Mouse (Mus musculus): ENCODE results near the gene Lsm7.

The Lsm7 gene

DNA sequence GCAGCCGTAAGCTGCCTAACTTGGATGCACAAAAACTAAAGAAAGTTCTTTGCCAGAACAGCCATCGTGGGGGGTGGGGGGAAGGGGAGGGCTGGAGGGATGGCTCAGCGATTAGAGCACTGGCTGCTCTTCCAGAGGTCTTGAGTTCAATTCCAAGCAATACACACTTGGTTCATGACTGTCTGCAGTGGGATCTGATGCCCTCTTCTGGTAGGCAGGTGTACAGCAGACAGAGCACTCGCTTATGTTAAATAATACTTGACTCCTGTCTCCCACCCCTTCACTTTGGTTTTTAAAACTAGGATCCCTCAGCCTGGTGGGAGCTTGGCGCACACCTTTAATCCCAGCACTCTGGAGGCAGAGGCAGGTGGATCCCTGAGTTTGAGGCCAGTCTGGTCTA lies 21.0 kb upstream of the Lsm7 start:
- WGBS, result 15% methylated on average over 5 of the region's 5 CpGs

DNA sequence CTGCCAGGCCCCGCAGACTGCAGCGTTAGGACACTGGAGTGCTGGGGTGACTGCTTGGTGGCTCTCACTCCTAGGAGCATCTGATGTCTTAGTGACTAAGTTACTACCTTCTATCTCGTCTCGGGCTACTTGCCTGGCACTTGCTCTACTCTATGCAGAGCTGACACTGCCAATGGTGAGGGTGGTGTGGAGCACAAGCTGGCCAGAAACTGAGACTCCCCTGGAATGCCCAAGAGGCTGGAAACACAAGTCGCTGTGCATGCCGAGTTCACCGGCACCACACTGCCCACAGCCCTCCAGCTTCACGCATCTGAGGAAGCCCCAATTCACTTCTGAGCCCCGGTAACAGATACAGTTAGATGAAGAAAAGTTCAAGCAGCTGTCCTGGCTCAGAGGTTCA lies 19.0 kb upstream of the Lsm7 start:
- WGBS, result 81% methylated on average over 9 of the region's 9 CpGs

DNA sequence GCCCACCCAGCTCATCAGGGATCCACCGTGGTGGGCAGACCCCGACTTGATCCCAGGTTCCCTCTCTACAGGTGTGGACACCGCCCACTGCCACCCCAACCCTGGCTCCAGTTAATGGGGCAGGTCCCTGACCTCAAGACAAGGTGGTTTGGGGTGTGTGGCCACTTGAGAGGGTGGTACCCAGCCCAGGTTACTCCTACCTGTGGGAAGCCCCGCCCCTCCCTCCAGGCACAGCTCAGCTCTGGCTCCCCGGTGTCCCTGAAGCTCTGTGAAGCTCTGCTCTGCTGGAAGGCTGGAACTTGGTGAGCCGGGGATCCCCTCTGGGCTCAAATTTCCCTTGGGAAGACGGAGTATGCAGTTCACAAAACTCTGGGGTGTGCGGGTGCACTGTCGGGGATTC lies 16.6 kb upstream of the Lsm7 start, which contains the start of gene Tmprss9:
Tmprss9 (plus strand) TSS at position 268 of the 400 bp plus-strand sequence.
- 33% methylated on average over 9 of the region's 9 CpGs for WGBS

DNA sequence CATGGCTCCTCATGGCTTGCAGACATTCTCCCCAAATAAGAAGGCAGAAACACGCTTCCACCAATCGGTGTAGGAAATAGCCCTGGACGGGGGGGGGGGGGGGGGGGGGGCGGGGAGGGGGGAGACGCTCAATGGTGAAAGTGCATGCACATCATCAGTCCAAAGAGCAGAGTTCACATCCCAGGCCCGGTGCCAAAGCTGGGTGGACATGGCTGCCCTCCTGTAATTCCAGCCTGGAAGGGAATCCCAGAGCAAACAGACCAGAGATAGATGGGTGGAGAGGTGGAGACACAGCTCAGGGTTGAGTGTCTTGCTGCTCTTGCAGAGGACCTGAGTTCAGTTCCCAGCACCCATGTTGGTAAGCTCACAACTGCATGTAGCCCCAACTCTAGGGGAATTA lies 16.0 kb upstream of the Lsm7 start:
- WGBS, result 93% methylated on average over 2 of the region's 6 CpGs

DNA sequence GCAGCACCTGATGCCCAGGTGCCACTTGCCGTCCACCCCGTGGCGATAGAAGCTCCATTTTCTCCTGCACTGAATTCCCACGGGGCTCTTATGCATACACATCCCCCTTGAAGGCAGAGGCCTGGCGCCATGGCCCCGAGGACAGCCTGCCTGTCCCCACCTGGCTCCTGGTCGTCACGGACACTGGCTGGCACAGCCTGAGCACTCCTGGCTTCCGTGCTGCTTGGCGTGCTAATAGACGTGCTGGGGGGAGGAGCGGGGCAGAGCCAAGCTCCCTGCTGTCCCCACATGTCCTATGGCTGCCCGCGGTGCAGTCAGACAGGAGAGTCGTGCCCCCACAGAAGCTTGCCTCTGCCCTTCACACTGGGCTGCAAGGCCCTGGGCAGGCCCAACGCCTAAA lies 9.4 kb upstream of the Lsm7 start:
- 80% methylated on average over 16 of the region's 16 CpGs for WGBS

DNA sequence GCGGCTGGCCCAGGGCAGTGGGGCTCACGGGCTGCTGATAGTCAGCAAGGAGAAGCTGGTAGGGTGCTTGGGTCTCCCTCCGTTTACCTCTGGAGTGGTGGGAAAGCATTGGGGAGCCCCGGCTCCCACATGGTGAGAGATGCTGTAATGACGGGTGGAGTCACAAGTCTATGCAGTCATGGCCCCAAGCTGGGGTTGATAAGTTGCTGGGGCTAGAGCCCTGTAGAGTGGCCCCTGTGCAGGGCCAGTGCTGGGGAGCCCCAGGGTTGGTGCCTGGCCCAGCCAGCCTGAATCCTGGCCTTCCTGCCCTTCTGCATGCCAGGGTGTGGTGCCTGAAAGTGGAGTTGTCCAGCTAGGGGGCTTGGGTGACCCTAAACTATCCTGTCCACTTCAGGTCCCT lies 7.3 kb upstream of the Lsm7 start:
- 94% methylated on average over 5 of the region's 5 CpGs for WGBS

DNA sequence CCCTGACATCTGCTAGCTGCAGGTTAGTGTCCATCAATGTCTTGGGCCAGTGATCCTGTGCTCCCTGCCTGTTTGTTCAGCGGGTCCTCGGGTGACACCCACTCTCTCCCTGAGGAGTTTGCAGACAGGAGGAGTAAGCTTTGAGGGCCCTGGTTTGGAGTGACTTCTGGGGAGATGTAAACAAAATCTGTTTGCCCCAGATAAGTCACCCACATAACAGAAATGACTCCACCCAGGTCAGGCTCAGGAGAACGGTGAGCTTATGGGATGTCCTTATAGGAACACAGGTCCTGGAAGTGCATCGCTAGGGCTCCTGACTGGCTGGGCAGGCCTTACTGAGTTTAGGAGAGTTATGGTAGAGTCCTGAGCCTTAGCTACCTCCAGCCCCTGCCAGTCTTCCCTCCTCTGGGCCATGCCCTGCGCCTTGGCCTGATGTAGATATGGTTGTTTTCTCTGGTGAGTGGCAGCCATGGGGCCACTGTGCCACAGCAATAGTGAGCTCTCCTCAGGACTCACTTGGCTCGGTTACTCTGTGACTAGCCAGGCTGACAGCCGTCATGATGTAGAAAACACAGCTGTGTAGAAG lies 3.4 kb upstream of the Lsm7 start:
- WGBS, result 70% methylated on average over 7 of the region's 7 CpGs

DNA sequence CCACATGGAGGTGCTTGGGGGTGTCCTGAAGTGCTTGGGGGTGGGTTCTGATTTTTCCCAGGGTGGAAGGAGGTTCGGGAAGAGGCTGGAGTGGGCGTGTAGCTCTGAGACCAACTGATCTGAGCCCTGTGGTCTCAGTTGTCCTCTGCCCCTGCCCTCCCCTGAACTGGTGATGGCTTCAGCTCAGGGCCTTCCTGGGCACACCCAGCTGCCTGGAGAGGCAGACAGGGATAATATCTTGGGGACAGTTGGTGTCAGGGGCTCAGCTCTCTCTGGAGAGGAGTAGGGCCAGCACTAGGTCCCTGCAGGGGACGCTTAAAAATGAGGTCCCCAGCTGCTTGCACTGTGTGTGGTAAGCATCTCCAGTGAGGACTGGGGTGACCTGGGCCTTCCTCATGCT lies 2.8 kb upstream of the Lsm7 start:
- WGBS, result 53% methylated on average over 3 of the region's 3 CpGs

DNA sequence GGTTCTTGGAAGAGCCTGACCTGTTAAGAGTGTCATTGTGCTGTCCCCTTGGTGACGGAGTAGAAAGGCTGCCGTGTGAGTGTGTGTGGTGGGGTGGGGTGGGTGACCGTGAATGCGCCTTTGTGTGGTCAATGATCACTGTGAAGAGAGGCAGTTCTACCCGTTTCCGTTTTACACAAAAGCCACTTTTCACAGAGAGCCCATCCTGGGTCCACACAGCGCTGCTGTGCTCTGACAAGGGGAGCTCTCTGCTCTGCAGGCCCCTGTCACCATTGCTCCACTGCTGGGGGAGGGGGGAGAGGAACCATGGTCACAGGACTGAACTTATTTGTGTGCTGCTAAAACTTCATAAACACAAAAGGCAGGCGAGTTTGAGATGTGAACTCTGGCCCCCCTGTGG lies 2.4 kb upstream of the Lsm7 start:
- 55% methylated on average over 8 of the region's 8 CpGs for WGBS

DNA sequence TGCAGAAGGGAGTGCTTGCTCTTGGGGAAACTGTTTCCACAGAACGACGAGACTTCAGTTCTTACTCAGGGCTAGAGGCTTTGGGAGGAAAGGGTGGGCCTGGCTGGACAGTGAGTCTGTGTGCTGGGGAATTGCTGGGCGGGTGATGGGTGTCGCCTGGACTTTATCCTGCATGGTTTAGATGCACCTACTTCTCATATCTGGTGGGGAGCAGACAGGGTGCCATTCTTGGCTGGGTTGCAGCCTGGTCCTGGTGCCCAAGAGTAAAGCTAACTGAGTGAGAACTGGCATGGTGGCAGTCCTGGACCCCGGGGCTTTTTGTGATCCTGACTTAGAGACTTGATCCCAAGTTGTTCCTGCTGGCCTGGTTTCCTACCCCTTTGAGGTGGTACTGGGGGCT lies 1.9 kb upstream of the Lsm7 start:
- 69% methylated on average over 5 of the region's 5 CpGs for WGBS

DNA sequence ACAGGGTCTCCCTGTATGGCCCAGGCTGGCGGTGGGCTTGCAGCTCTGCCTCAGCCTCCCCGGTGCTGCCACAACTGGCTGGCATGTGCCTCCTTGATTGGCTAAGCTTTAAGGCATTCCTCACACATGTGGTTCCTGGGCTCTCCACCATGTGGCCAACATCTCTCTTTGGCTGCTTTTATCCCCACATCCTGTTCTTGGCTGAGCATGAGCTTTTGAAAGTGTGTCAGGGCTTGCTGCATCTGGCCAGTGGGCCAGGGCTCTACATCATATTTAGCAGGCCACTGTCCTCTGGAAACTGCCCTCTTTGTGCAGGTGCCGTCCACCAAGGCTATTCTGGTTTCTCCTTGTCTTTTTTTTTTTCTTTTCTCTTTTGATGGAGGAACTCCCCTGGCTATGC lies 1.3 kb upstream of the Lsm7 start:
- WGBS, result 33% methylated on average over 3 of the region's 3 CpGs

DNA sequence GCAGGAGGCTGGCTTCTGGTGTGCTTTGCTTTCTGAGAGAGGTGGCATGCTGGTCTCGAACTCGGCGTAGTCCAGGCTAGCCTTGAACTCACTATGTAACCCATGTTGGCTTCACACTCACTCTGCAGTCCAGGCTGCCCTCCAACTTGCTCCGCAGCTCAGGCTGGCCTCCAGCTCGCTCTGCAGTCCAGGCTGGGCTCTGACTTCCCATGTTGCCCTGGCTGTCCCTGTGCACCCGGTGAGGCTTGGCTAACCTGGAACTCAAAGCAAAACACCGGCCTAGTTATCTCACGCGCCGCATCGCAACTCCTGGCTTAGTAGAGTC lies 702 bp upstream of the Lsm7 start:
- 8% methylated on average over 11 of the region's 11 CpGs for WGBS

DNA sequence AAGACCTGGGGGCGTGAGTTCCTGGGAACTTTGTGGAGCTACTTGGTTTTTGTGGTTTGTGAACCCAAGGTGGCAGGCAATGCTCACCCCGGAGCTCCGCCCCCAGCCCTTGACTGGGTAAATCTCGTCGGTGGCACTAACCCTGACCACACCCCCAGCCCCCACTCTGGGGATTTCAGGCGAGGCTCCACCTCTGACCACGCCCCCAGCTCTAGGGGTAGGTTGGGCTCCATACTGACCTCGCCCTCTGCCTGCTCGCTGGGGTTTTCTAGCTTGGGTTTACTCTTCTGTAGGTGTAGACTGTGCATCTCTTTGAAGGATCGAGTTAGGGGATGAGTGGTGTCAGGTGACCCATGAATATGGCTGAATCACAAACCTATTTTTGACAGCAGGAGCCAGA lies 6.4 kb downstream of the Lsm7 start:
- 20% methylated on average over 10 of the region's 10 CpGs for WGBS

DNA sequence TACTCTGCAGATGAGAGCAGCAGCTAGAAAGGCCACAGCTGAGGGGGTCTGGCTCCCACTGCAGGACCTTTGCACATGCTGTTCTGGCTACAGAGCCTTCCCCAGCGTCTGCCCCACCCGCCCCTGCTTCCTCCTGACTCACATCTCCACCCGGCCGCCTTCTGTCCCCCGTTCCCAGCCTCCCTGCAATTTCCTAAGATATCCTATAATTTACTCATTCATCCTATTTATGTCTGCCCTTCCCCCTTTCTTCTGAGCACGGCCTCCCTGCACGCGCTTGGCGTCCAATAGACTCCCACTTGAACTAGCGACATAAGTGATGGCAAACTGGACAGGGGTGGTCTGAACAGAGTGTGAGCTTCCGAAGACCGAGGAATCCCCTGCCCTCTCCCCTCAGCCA lies 9.3 kb downstream of the Lsm7 start:
- WGBS, result 36% methylated on average over 12 of the region's 12 CpGs

DNA sequence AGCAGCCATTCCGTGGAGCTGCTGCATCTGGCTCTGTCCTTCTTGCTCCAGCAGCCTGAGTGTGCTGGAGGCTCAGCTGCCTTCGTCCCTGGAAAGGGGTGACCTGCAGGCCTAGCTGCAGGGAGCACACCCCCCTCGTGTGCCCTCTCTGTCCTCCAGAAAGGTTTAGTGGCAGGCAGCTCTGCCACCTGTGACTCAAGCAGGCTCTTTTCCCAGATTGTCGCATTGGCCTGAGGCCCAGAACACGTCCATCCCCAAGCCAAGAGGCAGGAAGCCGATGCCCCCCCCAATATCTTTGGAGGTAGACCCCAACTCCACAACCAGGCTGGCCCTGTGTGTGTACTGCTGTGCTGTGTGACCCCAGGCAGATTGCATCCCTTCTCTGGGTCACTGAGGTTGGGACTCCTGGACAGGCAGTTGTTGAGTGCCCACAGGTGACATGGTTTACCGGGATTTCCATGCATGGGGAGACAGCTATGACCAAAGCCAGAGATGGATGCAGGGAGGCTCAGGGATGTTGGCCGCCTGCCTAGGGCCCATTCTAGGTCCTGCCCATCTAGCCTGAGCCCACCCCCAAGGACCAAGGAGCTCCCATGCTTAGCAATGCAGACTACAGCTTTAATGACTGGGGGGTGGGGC lies 9.8 kb downstream of the Lsm7 start:
- 44% methylated on average over 8 of the region's 8 CpGs for WGBS

DNA sequence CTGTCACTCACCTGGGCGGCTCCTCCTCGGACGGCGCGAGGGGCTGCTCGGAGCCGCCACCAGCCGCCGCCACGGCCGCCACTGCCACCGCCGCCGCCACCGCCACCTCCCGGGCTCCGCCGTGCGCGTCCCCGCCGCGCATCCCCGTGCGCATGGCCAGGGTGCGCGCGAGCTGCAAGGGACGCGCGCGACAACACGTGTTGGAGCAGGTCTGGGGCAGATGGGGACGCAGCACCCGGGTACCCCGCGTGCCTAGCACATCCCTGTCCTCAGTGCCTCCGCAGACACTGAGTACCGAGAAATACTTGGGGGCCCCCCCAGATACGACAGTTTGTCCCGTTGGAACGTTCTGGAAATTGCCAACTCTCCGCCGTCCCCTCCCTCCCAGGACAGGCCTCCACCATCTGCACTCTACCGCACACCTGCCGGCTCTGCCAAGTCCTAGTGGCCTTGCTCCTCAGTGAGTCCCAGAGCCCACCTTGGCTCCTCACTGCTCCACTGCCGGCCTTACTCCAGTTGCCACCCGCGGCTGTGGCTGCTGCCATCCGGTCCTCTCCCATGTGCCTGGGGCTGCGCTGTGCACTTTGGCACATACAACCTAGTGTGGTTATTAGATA lies 11.0 kb downstream of the Lsm7 start, which contains the start of gene Lingo3:
Lingo3 (minus strand) TSS at position 109 of the 617 bp plus-strand sequence.
- 2% methylated on average over 48 of the region's 51 CpGs for WGBS

DNA sequence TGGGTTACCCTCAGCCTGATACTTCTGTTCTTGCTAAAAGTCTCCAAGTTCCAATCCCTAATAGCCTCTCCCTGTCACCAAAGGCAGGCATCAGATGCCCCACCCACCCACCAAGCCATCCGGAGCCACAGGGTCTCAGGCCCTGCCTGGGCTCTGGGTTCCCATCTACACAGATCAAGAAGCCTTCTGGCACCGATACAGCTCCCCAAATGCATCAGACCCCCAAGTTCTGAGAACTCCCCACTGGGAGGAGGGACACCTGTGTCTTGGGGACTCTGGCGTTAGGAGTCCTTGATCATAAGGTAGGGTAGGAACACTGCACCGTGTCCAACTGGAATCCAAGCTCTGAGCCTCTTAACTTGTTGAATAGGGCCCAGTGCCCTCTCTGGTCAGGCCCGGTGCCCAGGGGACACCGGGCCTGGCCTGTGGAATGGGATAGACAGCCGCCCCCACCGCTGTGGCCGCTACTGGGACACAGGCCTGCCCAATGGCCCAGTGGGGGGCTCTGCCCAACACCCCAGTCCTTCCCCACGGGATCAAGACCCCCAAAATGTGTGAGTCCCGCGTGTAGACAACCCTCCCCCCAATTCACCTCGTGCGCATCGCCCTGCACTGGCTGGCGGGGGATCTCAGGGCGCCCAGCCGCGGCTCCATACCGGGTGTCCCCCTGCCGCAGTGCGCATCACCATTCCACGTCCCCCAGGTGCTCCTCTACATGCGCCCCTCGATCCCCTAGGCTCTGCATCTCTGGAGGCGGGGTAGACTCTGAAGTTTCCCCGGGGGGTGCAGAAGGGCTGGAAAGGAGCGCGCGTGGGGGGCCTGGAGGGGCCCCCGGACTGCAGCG lies 11.7 kb downstream of the Lsm7 start:
- 4% methylated on average over 27 of the region's 32 CpGs for WGBS

DNA sequence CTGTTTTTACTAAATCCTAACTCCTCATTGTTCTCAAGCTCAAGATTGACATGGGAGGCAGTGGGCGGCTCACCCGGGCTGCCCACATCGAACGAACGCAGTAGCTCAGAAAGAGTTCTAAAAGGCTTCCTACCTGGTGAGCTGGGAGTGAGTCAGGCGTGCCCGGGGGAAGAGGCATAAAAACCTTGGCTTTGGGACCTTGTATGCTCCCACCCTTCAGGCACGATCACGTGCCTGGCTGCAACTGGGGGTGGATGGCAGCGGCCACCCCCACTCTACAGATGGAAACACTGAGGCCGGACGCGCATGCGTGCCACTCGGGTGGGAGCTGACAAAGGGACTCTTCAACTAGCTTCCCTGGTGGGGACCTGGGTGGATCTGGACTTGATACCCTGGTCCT lies 12.7 kb downstream of the Lsm7 start:
- 58% methylated on average over 15 of the region's 15 CpGs for WGBS

DNA sequence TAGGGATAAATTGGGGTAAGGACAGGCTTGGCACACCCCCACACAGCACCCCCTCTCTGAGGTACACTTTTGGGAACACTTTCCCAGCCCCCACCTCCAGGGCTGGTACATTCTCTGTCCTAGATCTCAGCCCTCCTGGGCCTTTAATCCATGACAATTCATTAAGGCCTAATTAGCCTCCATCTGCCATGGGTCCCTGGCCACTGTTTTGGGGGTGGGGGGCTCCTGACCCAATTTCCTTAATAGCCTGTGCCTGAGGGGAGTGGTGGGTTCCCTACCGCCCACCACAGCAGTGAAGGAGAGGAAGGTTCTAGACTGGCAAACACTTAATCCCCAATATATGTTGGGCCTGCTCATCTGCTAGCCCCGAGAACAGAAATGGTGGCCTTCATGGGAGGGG lies 13.3 kb downstream of the Lsm7 start:
- WGBS, result 68% methylated on average over 2 of the region's 2 CpGs

DNA sequence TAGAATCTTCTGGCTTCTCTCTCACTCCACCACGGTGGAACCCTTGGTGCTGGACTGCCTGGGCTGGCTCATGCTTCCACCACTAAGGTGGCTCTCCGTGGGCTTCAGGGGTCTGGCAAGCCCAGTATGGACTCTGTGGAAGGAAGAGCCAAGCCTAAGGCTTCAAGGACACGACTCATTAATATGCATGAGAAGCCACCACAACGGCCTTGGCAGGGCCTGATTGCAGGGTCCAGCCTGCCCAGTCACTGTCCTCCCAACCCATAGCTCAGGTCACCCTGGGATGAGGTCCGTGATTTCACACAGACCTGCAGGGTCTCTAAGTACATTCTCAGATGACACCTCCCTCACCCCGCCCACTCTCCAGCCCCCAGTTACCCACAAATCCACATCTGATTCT lies 15.2 kb downstream of the Lsm7 start:
- WGBS, result 63% methylated on average over 6 of the region's 6 CpGs

DNA sequence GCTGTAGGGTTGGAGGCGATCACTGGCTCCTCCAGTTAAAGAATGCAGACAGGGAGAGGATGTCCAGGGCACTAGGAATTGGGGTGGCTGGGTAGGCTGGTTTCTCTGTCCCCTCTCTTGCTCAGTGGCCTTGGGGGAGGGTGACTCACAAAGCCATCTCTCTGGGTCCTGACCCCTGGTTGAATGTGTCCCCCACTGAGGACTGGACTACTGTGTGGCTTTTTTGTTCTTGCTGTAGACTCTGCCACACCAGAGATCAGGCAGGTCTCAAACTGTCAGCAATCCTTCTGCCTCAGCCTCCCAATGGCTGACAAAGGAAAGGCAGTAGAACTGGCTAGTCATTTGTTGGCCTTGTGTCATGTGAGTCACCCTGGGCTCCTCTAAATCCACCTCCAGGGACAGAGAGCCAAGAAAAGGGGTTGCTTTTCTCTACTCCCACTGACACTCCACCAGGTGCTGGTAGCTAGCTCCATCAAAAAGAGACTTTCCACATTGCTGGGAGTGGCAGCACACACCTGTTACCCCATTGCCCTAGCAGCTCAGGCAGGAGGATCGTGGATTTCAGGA lies 16.6 kb downstream of the Lsm7 start:
- 76% methylated on average over 2 of the region's 2 CpGs for WGBS

DNA sequence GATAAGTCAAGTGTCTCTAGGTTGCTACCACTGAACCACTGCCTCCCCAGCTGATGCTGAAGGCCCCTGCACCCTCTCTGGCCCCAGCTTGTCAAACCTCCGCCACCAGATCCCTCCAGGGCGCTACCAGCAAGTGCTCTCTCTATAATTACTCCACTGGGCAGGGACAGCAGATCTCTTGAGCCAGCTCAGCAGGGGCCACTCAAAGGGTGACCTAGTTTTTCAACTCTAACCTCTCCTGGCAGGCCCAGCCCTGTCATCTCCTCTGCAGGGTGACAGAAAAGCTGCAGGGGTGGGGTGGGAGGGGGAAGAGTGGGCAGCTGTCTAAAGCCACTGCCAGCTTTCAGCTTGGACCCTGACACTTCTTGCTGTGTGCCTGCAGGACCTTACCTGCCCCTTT lies 17.2 kb downstream of the Lsm7 start:
- 72% methylated on average over 2 of the region's 2 CpGs for WGBS
